Mouse (Mus musculus): ENCODE measurements around the gene Cers3.

The Cers3 gene

GRCm38 (mm10) chr7:66779944-66780942, 36.9 kb downstream of the Cers3 start:
- DNase-seq (ENCODE audit: low read depth, low spot score) = no peak

GRCm38 (mm10) chr7:66786476-66786875, 43.2 kb downstream of the Cers3 start:
- no peak for DNase-seq (ENCODE audit: low read depth, low spot score)

- no peak for DNase-seq (ENCODE audit: low read depth, low spot score)
Observed at GRCm38 (mm10) chr7:66787816-66788215, 44.5 kb downstream of the Cers3 start.

- no peak for DNase-seq (ENCODE audit: low read depth, low spot score)
Observed at GRCm38 (mm10) chr7:66789860-66790748, 46.8 kb downstream of the Cers3 start.

- no peak for DNase-seq (ENCODE audit: low read depth, low spot score)
Observed at GRCm38 (mm10) chr7:66791022-66791421, 47.7 kb downstream of the Cers3 start.

- DNase-seq (ENCODE audit: low read depth, low spot score) = no peak
Observed at GRCm38 (mm10) chr7:66796909-66797308, 53.6 kb downstream of the Cers3 start.

GRCm38 (mm10) chr7:66797345-66797744, 54.0 kb downstream of the Cers3 start:
- DNase-seq (ENCODE audit: low read depth, low spot score) = no peak

- DNase-seq (ENCODE audit: low read depth, low spot score) = no peak
Observed at GRCm38 (mm10) chr7:66798826-66799225, 55.5 kb downstream of the Cers3 start.

GRCm38 (mm10) chr7:66800784-66801183, 57.5 kb downstream of the Cers3 start:
- no peak for DNase-seq (ENCODE audit: low read depth, low spot score)

- DNase-seq (ENCODE audit: low read depth, low spot score) = no peak
Observed at GRCm38 (mm10) chr7:66801785-66802184, 58.5 kb downstream of the Cers3 start.

- no peak for DNase-seq (ENCODE audit: low read depth, low spot score)
Observed at GRCm38 (mm10) chr7:66803798-66804197, 60.5 kb downstream of the Cers3 start.

- no peak for DNase-seq (ENCODE audit: low read depth, low spot score)
Observed at GRCm38 (mm10) chr7:66806801-66807200, 63.5 kb downstream of the Cers3 start.

- no peak for DNase-seq (ENCODE audit: low read depth, low spot score)
Observed at GRCm38 (mm10) chr7:66810436-66810835, 67.1 kb downstream of the Cers3 start.

- DNase-seq (ENCODE audit: low read depth, low spot score) = no peak
Observed at GRCm38 (mm10) chr7:66811294-66811693, 68.0 kb downstream of the Cers3 start.

GRCm38 (mm10) chr7:66812289-66812688, 69.0 kb downstream of the Cers3 start:
- no peak for DNase-seq (ENCODE audit: low read depth, low spot score)

GRCm38 (mm10) chr7:66812737-66813136, 69.4 kb downstream of the Cers3 start:
- peak; percentile 16 for DNase-seq (ENCODE audit: low read depth, low spot score)

GRCm38 (mm10) chr7:66813172-66813571, 69.9 kb downstream of the Cers3 start:
- DNase-seq (ENCODE audit: low read depth, low spot score) = no peak

GRCm38 (mm10) chr7:66815526-66815925, 72.2 kb downstream of the Cers3 start:
- DNase-seq (ENCODE audit: low read depth, low spot score) = no peak

- no peak for DNase-seq (ENCODE audit: low read depth, low spot score)
Observed at GRCm38 (mm10) chr7:66820034-66820433, 76.7 kb downstream of the Cers3 start.

GRCm38 (mm10) chr7:66830803-66831202, 87.5 kb downstream of the Cers3 start:
- DNase-seq (ENCODE audit: low read depth, low spot score) = no peak

GRCm38 (mm10) chr7:66831295-66831694, 88.0 kb downstream of the Cers3 start:
- no peak for DNase-seq (ENCODE audit: low read depth, low spot score)

- peak; percentile 98 for DNase-seq (ENCODE audit: low read depth, low spot score)
Observed at GRCm38 (mm10) chr7:66839463-66840007, 96.2 kb downstream of the Cers3 start, which contains the start of gene Adamts17. Adamts17 (plus strand) TSS chr7:66839735.
